Mouse (Mus musculus) midbrain, postnatal 0 days (tissue): ENCODE data around the gene Ctrc. TPM values are rescaled to one million over a fixed set of nuclear protein-coding genes. Genes with fewer than 3 reads are reported as not detected.

Experiments
- ATAC-seq: fragments of 200-750 bp; cut with Nextera tagmentation; 2 replicates; pipeline ENCODE4 v1.8.0; 2017; ENCODE audit warnings: moderate number of reproducible peaks, mild to moderate bottlenecking, moderate TSS enrichment, moderate library complexity; ENCODE audit not compliant: low FRiP score
- DNase-seq: peaks from one replicate; pipeline ENCODE4 v3.0.0-alpha.2; 2015; ENCODE audit warnings: low spot score
- H3K27ac ChIP-seq: fragments of 300-500 bp; sonication (generic); 2 replicates; pipeline ENCODE4 v1.5.1; 2014; ENCODE audit warnings: low read depth, mild to moderate bottlenecking, low read length, mixed read lengths
- H3K27me3 ChIP-seq: fragments of 300-500 bp; sonication (generic); 2 replicates; pipeline ENCODE4 v1.6.1; 2014; ENCODE audit warnings: low read length, control low read depth, mixed read lengths; ENCODE audit not compliant: insufficient read depth
- H3K36me3 ChIP-seq: fragments of 300-500 bp; sonication (generic); 2 replicates; pipeline ENCODE4 v1.6.1; 2014; ENCODE audit warnings: low read length, control low read depth, mixed read lengths; ENCODE audit not compliant: insufficient read depth
- H3K4me1 ChIP-seq: fragments of 300-500 bp; sonication (generic); 2 replicates; pipeline ENCODE4 v1.6.1; 2014; ENCODE audit warnings: mild to moderate bottlenecking, control low read depth, antibody characterized with exemption, low read length, mixed read lengths; ENCODE audit not compliant: insufficient read depth
- H3K4me2 ChIP-seq: fragments of 300-500 bp; sonication (generic); 2 replicates; pipeline ENCODE4 v1.6.1; 2014; ENCODE audit warnings: low read depth, mild to moderate bottlenecking, low read length, mixed read lengths; ENCODE audit not compliant: poor library complexity, severe bottlenecking
- H3K4me3 ChIP-seq: fragments of 300-500 bp; sonication (generic); 2 replicates; pipeline ENCODE4 v1.5.1; 2014; ENCODE audit warnings: low read depth, mild to moderate bottlenecking, low read length, moderate library complexity
- H3K9ac ChIP-seq: fragments of 300-500 bp; sonication (generic); replicated peaks from 2 replicates; pipeline ENCODE4 v1.6.1; 2014; ENCODE audit warnings: mild to moderate bottlenecking, low read length, moderate library complexity, mixed read lengths; ENCODE audit not compliant: poor library complexity, severe bottlenecking
- H3K9me3 ChIP-seq: fragments of 300-500 bp; sonication (generic); 2 replicates; pipeline ENCODE4 v1.6.1; 2016; ENCODE audit warnings: low read length, control low read depth
- CTCF ChIP-seq: IDR thresholded peaks from 2 replicates; pipeline ENCODE4 v1.5.1; 2016; ENCODE audit warnings: antibody characterized with exemption, mild to moderate bottlenecking
- WGBS: fragments of 180-500 bp; shearing (Covaris S2); extraction: QIAGEN DNeasy Blood & Tissue Kit; methylation state at CpG from one replicate; pipeline ENCODE4 v1.1.7; 2014; 5-methylcytosine and 5-hydroxymethylcytosine counted together
- polyA plus RNA-seq: library from polyadenylated mRNA; unstranded; fragments of >200 nt; fragmentation: Nextera tagmentation; extraction: Ambion mirVana; gene quantifications from 2 replicates; pipeline ENCODE4 v1.2.1, GENCODE M21; 2015
- total RNA-seq: library from RNA; depleted of rRNA; stranded (reverse); fragments of >200 nt; gene quantifications from 2 replicates; pipeline ENCODE4 v1.2.3, GENCODE M21; 2014

Gene Ctrc
- total and polyA plus RNA-seq, 2 experiments from 2014 or later = not detected

DNA sequence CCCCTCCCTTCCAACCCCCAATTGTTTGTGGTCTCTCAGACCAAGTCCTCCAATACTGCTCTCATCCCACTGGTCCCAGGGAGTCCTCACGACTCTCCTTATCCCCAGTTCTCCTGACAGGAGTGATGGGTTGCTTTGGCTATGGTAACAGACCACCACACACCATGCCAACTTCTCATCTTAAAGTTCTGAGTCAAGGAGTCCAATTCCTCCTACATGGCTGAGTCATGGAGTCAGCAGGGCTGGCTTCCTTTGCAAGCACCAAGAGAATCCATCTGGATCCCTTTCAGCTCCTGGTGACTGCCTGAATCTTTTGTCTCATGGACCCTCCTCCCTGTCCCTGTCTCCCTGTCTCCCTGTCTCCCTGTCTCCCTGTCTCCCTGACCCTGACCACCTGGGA is 12.2 kb downstream of the Ctrc start:
- Histone ChIP-seq H3K4me1 (no peaks in the 10 kb centered on the region), H3K27me3 (no peaks in the 10 kb centered on the region), H3K27ac (no peak overlapping the region), H3K9me3 (no peaks in the 10 kb centered on the region), H3K9ac (no peak overlapping the region), H3K4me2 (no peak overlapping the region), H3K4me3 (no peak overlapping the region), H3K36me3 (no peaks in the 10 kb centered on the region)
- DNase-seq (no peak), ATAC-seq (no peak)
- WGBS = 29% methylated on average over 1 of the region's 1 CpGs
- no peak for TF ChIP-seq CTCF

- no peak for TF ChIP-seq CTCF
- H3K4me1 ChIP-seq = no peaks in the 10 kb centered on the region
These were observed 14.8 kb downstream of the Ctrc start for GRCm38 (mm10) chr4:141831361-141831760.

DNA sequence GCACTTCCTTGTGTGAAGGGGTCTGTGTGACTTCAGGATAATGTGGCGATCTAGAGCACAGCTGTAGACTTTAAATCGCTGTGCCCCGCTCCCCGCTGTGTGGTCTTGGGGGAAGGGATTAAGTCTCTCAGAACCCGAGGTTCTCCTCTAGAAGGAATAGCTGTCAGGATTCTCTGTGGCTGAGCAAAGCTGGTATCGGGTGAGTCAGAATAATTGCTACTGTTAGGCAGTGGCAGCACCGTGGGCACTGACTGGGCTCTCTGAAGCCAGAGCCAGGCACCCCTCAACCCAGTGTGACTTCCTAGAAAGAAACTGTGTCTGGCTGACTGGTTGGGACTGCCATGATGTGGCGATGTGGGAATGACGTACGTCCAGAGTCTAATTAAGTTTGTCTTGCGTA is 15.8 kb downstream of the Ctrc start:
- Histone ChIP-seq H3K9me3 (no peaks in the 10 kb centered on the region), H3K36me3 (no peaks in the 10 kb centered on the region), H3K4me3 (no peak overlapping the region), H3K9ac (no peak overlapping the region), H3K27me3 (no peaks in the 10 kb centered on the region), H3K27ac (no peak overlapping the region), H3K4me2 (no peak overlapping the region), H3K4me1 (no peaks in the 10 kb centered on the region)
- TF ChIP-seq CTCF = no peak
- ATAC-seq (no peak), DNase-seq (no peak)
- 36% methylated on average over 11 of the region's 11 CpGs for WGBS

More at GRCm38 (mm10) chr4:141831361-141831760, 14.8 kb downstream of the Ctrc start:
- H3K27me3 ChIP-seq = no peaks in the 10 kb centered on the region
- no peaks in the 10 kb centered on the region for H3K36me3 ChIP-seq
- ATAC-seq = no peak
- H3K4me3 ChIP-seq = no peak overlapping the region
- H3K9ac ChIP-seq = no peak overlapping the region
- 86% methylated on average over 7 of the region's 7 CpGs for WGBS
- H3K27ac ChIP-seq = no peak overlapping the region
- H3K9me3 ChIP-seq = no peaks in the 10 kb centered on the region
- no peak overlapping the region for H3K4me2 ChIP-seq
- no peak for DNase-seq

GRCm38 (mm10) chr4:141828177-141828576 is 18.0 kb downstream of the Ctrc start:
- ATAC-seq (no peak), DNase-seq (no peak)

GRCm38 (mm10) chr4:141827401-141827800 is 18.8 kb downstream of the Ctrc start:
- H3K4me3 ChIP-seq = no peak overlapping the region
- 95% methylated on average over 2 of the region's 2 CpGs for WGBS
- no peaks in the 10 kb centered on the region for H3K9me3 ChIP-seq
- no peak overlapping the region for H3K27ac ChIP-seq
- H3K36me3 ChIP-seq = no peaks in the 10 kb centered on the region
- H3K4me1 ChIP-seq = no peaks in the 10 kb centered on the region
- ATAC-seq (no peak), DNase-seq (no peak)
- H3K4me2 ChIP-seq = no peak overlapping the region
- no peak for TF ChIP-seq CTCF
- H3K27me3 ChIP-seq = no peaks in the 10 kb centered on the region
- H3K9ac ChIP-seq = no peak overlapping the region

More at GRCm38 (mm10) chr4:141828177-141828576, 18.0 kb downstream of the Ctrc start:
- no peaks in the 10 kb centered on the region for H3K4me1 ChIP-seq
- H3K4me3 ChIP-seq = no peak overlapping the region
- no peak overlapping the region for H3K9ac ChIP-seq
- H3K27me3 ChIP-seq = no peaks in the 10 kb centered on the region
- no peak overlapping the region for H3K4me2 ChIP-seq
- no peaks in the 10 kb centered on the region for H3K36me3 ChIP-seq
- WGBS = 75% methylated on average over 4 of the region's 4 CpGs
- no peak overlapping the region for H3K27ac ChIP-seq
- no peak for TF ChIP-seq CTCF
- no peaks in the 10 kb centered on the region for H3K9me3 ChIP-seq

DNA sequence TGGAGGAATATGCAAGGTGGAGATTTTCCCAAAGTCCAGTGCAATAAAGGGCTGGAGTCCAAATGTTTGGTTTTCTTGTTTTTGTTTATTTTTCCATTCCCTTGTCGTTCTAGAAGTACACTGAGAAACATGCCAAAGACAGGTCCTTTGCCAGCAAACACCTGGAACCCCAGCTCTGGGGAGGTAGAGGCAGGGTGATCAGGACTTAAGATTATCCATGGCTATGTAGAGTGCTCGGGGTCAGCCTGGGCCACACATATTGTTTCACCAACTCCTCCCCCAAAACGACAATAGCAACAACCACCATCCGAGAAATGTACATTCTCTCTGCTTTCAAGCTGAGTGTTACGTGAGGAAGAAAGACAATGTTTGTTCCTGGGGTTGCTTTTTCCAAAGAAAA is 20.1 kb downstream of the Ctrc start, which contains the start of gene Cela2a:
Gene Cela2a, minus strand, starts transcription at position 101 of the 400 bp plus-strand sequence.
- no peak within 1 kb of the TSS for H3K9ac ChIP-seq
- DNase-seq (no peak), ATAC-seq (no peak)
- 51% methylated on average over 5 of the region's 5 CpGs for WGBS
- no peak within 1 kb of the TSS for H3K4me3 ChIP-seq
- H3K36me3 ChIP-seq = no peaks in the 10 kb centered on the region
- H3K9me3 ChIP-seq = no peaks in the 10 kb centered on the region
- no peak within 1 kb of the TSS for H3K4me2 ChIP-seq
- H3K4me1 ChIP-seq = no peaks in the 10 kb centered on the region
- H3K27me3 ChIP-seq = no peaks in the 10 kb centered on the region
- H3K27ac ChIP-seq = no peak within 1 kb of the TSS
- no peak for TF ChIP-seq CTCF
